Mouse (Mus musculus) MEL (cell line): ENCODE measurements at regions not wholly inside any gene's neighbourhood (a gene's known extent, or its start where the extent isn't known, plus 50 kb on each side); places are given as distances from the start of the nearest gene placed in this dataset.

Experiments
- DNase-seq: peaks from one replicate; pipeline ENCODE4 v3.0.0; 2011; ENCODE audit warnings: low read depth, low spot score
- H3K27ac ChIP-seq: 2 replicates; pipeline ENCODE4 v1.5.1; 2012; ENCODE audit warnings: low read depth, mild to moderate bottlenecking, control low read depth, low read length, moderate library complexity; ENCODE audit not compliant: control insufficient read depth
- H3K27me3 ChIP-seq, 2 experiments: fragments of 150-350 bp in 1 of 2; sonication (generic) in 1 of 2; 2 replicates each; pipeline ENCODE4 v1.6.1; 2012; ENCODE audit warnings: low read length in 2 of 2, mild to moderate bottlenecking in 2 of 2, improper control_type of control experiment in 1 of 2, moderate library complexity in 1 of 2; ENCODE audit not compliant: insufficient read depth in 2 of 2, control insufficient read depth in 1 of 2
- H3K36me3 ChIP-seq, 2 experiments: 2 replicates each; pipeline ENCODE4 v1.6.1; 2012 to 2014; ENCODE audit warnings: low read length in 2 of 2, improper control_type of control experiment in 1 of 2, inconsistent platforms in 1 of 2, mild to moderate bottlenecking in 1 of 2; ENCODE audit not compliant: insufficient read depth in 2 of 2, control insufficient read depth in 1 of 2
- H3K4me1 ChIP-seq, 2 experiments: fragments of 150-350 bp in 1 of 2; sonication (generic) in 1 of 2; 2 replicates each; pipeline ENCODE4 v1.6.1; 2012; ENCODE audit warnings: low read length in 2 of 2, improper control_type of control experiment in 1 of 2, mild to moderate bottlenecking in 1 of 2; ENCODE audit not compliant: insufficient read depth in 2 of 2, control insufficient read depth in 1 of 2
- H3K4me3 ChIP-seq, 2 experiments: fragments of 150-350 bp in 1 of 2; sonication (generic) in 1 of 2; 2 replicates each; pipeline ENCODE4 v1.5.1; 2012; ENCODE audit warnings: low read depth in 2 of 2, low read length in 2 of 2, mild to moderate bottlenecking in 2 of 2, moderate library complexity in 2 of 2, control low read depth in 1 of 2, improper control_type of control experiment in 1 of 2; ENCODE audit not compliant: control insufficient read depth in 1 of 2, insufficient read depth in 1 of 2
- H3K79me2 ChIP-seq: 2 replicates; pipeline ENCODE4 v1.6.1; 2012; ENCODE audit warnings: mild to moderate bottlenecking, low read length, moderate library complexity; ENCODE audit not compliant: control insufficient read depth, poor library complexity, insufficient read depth
- H3K9ac ChIP-seq: 2 replicates; pipeline ENCODE4 v1.6.1; 2012; ENCODE audit warnings: low read depth, mild to moderate bottlenecking, control low read depth, low read length, moderate library complexity; ENCODE audit not compliant: control insufficient read depth, poor library complexity, severe bottlenecking
- H3K9me3 ChIP-seq: fragments of 150-350 bp; sonication (generic); replicated peaks from 2 replicates; pipeline ENCODE4 v1.6.1; 2012; ENCODE audit warnings: mild to moderate bottlenecking, low read length, improper control_type of control experiment, moderate library complexity; ENCODE audit not compliant: insufficient read depth
- GATA1 ChIP-seq: IDR thresholded peaks from 2 replicates; pipeline ENCODE4 v1.6.1; 2011; ENCODE audit warnings: low read depth, low read length, improper control_type of control experiment
- HCFC1 ChIP-seq: IDR thresholded peaks from 2 replicates; pipeline ENCODE4 v1.6.1; 2012; ENCODE audit warnings: low read depth, mild to moderate bottlenecking, inconsistent platforms, low read length, improper control_type of control experiment, moderate library complexity
- MAFK ChIP-seq: IDR thresholded peaks from 2 replicates; pipeline ENCODE4 v1.6.1; 2011; ENCODE audit warnings: low read depth, mild to moderate bottlenecking, low read length, improper control_type of control experiment, borderline replicate concordance
- MEF2A ChIP-seq: IDR thresholded peaks from 2 replicates; pipeline ENCODE4 v1.6.1; 2014; ENCODE audit warnings: low read depth, mild to moderate bottlenecking, inconsistent platforms, low read length, improper control_type of control experiment; ENCODE audit not compliant: poor library complexity, insufficient replicate concordance, severe bottlenecking; ENCODE audit errors: extremely low read depth
- MYB ChIP-seq: IDR thresholded peaks from 2 replicates; pipeline ENCODE4 v1.6.1; 2011; ENCODE audit warnings: mild to moderate bottlenecking, low read depth, low read length, improper control_type of control experiment
- NRF1 ChIP-seq: IDR thresholded peaks from 2 replicates; pipeline ENCODE4 v1.6.1; 2014; ENCODE audit warnings: low read depth, mild to moderate bottlenecking, inconsistent platforms, low read length, improper control_type of control experiment, moderate library complexity; ENCODE audit not compliant: poor library complexity, insufficient read depth, severe bottlenecking
- POLR2AphosphoS2 ChIP-seq: IDR thresholded peaks from 2 replicates; pipeline ENCODE4 v1.6.1; 2011; ENCODE audit warnings: low read length, improper control_type of control experiment
- SIN3A ChIP-seq: IDR thresholded peaks from 2 replicates; pipeline ENCODE4 v1.6.1; 2012; ENCODE audit warnings: low read length, improper control_type of control experiment, inconsistent platforms
- TCF12 ChIP-seq: IDR thresholded peaks from 2 replicates; pipeline ENCODE4 v1.6.1; 2014; ENCODE audit warnings: low read depth, mild to moderate bottlenecking, inconsistent platforms, low read length, improper control_type of control experiment, moderate library complexity
- UBTF ChIP-seq: IDR thresholded peaks from 2 replicates; pipeline ENCODE4 v1.6.1; 2012; ENCODE audit warnings: low read depth, mild to moderate bottlenecking, inconsistent platforms, low read length, improper control_type of control experiment, moderate library complexity, borderline replicate concordance; ENCODE audit not compliant: insufficient read depth
- USF1 ChIP-seq: IDR thresholded peaks from 2 replicates; pipeline ENCODE4 v1.6.1; 2014; ENCODE audit warnings: low read depth, mild to moderate bottlenecking, inconsistent platforms, low read length, improper control_type of control experiment, moderate library complexity
- ZC3H11A ChIP-seq: IDR thresholded peaks from 2 replicates; pipeline ENCODE4 v1.6.1; 2012; ENCODE audit warnings: low read depth, mild to moderate bottlenecking, inconsistent platforms, low read length, improper control_type of control experiment
- ZNF384 ChIP-seq: IDR thresholded peaks from 2 replicates; pipeline ENCODE4 v1.6.1; 2012; ENCODE audit warnings: low read depth, mild to moderate bottlenecking, inconsistent platforms, low read length, improper control_type of control experiment

GRCm38 (mm10) chr13:30036071-30036470, 50.2 kb upstream of the E2f3 start:
- H3K27me3 ChIP-seq, result peaks cover 0 to 2% of the 10 kb centered on the region in 2 experiments; a peak in 2 of 4 replicates
- no peaks in the 10 kb centered on the region for H3K4me1 ChIP-seq
- H3K4me3 ChIP-seq, result no peak overlapping the region
- H3K79me2 ChIP-seq, result no peaks in the 10 kb centered on the region
- no peaks in the 10 kb centered on the region for H3K36me3 ChIP-seq
- H3K9ac ChIP-seq, result no peak overlapping the region
- DNase-seq, result no peak
- TF ChIP-seq GATA1, result no peak
- no peak for TF ChIP-seq NRF1
- TF ChIP-seq UBTF, result no peak
- no peak for TF ChIP-seq MAFK
- no peak for TF ChIP-seq USF1
- no peak for TF ChIP-seq SIN3A
- TF ChIP-seq TCF12, result no peak
- no peak for TF ChIP-seq MYB
- no peak for TF ChIP-seq HCFC1
- no peak for TF ChIP-seq MEF2A
- no peak for TF ChIP-seq POLR2AphosphoS2
- no peak for TF ChIP-seq ZC3H11A
- TF ChIP-seq ZNF384, result no peak
- H3K9me3 ChIP-seq, result no peaks in the 10 kb centered on the region
- H3K27ac ChIP-seq, result no peak overlapping the region
